Mouse (Mus musculus) lung, adult 2 months (tissue): ENCODE measurements around the gene Pnmal1.

ENCODE experiments used
- CTCF ChIP-seq: fragments of 200-500 bp; IDR thresholded peaks from 2 replicates; pipeline ENCODE4 v1.5.1; 2011; ENCODE audit warnings: mild to moderate bottlenecking, low read length, control low read depth; ENCODE audit not compliant: insufficient read depth
- POLR2A ChIP-seq: fragments of 200-500 bp; IDR thresholded peaks from 2 replicates; pipeline ENCODE4 v1.6.1; 2011; ENCODE audit warnings: low read depth, mild to moderate bottlenecking, control low read depth, low read length, borderline replicate concordance; ENCODE audit errors: extremely low read depth

DNA sequence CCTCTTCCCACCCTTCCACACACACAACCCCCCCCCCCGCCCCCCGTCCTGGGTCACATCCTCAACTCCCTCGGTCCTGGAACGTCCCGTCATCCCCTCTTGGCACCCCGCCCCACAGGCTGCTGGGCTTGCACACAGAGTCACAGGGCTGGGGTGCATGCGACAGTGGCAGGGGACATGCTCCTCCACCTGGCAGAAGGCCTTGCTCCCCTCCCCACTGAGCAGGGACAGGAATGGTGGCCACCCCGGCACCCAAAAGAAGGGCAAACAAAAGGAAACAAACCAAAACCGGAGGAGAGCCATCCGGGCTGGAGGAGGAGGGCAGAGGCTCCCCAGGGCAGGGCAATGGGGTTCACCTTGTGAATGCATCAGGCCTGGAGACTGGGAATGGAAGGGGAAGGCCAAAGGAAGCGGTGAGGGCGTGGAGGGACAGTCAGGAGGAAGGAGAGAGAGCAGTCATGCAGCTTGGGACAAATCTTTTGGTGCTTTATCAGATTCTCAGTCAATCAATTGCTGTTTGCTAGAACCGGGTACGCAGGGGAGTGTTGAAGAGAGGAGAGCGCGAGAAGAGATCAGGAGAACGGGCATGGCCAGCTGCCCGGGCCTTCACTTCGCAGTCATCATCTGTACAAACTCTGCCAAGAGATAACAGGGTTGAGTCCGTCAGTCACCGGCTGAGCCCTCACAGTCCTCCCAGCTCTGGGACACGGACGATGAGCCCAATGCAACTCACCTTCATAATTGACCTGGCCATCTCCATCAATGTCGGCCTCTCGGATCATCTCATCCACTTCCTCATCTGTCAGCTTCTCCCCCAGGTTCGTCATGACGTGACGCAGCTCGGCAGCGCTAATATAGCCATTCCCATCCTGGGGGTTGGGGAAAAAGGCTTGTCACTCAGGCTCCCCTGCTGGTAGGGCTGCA is 42.9 kb upstream of the Pnmal1 start:
- TF ChIP-seq POLR2A (no peak), CTCF (no peak)
